Mouse (Mus musculus): ENCODE data around the gene Zbtb11.
"Not testable (repeated sequence)": the region's sequence is repeated elsewhere in the genome, so short reads cannot be mapped to it uniquely, and the experiment has no call there.

Zbtb11 gene

GRCm38 (mm10) chr16:55973431-55974255 is at the start of gene Zbtb11:
TSS of gene Zbtb11 (plus strand) at chr16:55973883.
- peak; percentile 99 for DNase-seq

DNA sequence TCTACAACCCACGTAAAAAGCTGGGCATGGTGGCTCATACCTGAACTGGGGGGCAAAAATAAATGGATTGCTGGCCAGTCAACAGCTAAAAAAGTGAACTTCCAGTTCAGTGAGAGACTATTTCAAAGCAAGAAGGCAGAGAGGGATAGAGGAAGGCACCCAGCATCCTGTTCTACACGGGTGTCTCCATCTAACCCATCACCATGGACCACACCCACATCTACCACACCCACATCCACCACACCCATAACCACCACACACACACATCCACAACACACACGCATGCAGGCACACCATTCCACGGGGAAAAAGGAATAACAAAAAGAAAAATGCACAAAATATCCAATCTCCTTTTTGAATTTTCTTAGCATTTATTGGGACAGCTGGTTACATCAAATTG is 49.7 kb upstream of the Zbtb11 start:
- no peak for DNase-seq

DNA sequence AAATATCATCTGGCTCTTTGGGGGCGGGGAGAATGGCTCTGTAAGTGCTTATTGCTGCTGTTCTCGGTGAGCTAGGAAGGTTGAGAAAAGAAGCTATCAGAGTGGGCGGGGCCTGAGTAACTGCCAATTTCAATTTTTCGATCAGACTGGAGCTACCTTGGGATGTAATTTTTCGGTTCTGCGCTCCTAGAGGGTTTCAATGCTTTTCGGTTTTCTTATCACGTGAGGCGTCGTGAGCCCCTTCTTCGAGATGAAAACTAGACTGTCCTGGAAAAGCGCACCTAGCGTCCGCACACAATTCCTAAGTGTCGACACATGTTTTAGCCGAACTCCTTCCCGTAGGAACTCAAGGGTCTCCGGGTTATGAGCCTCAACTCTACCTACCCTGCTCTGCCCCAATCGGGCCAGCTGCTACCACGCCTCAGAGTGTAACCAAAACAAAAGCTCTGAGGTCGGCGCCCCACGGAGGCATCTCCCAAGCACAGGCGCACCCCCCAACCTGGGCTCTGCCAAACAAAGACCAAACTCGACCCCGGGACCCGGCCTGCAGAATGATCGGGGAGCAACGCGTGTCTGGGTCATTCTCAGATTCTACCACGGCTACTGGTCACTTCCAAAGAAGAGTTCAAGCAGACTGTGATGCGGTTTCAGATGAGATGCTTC is 39.9 kb upstream of the Zbtb11 start:
- DNase-seq: peak; percentile 42

GRCm38 (mm10) chr16:55934453-55935037 is 39.1 kb upstream of the Zbtb11 start, which contains the start of gene Cep97:
TSS of gene Cep97 (minus strand) at chr16:55934855.
- peak; percentile 96 for DNase-seq

DNA sequence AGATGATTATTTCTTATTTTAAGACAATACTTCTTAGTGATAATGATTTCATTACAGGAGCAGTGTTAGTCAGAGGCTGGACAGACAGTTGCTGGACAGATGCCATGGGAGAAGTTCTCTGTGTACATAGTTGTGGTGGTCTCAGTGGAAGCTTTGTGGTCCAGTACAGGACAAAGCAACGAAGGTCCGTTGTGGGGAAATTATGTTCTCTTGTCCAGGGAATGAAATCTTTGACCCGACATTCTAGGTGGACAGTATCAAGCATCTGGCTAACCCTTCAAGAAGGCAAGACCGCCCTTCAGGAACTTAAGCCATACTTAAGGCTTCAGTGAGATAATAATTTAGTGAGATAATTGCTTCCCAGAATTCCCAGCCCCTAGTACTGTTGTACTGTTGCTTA is 34.9 kb upstream of the Zbtb11 start:
- no peak for DNase-seq

DNA sequence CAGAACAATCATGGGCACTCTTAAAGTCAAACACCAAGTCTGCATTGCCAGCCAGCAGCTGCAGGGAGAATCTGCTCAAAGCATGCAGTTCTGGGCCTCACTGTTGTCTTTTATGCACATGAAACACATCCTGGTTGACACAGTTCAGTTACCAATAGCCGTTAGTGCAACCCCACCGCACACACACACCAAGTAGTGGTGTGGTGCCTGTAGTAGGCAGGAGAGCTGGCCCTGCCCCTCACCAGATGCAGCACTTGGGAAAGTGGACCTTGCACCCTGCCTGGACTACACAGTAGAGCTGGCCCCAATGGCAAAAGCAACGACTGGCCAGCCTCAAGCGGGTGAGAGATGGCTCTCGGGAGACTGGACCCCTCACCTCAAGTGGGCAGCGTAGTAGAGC is 34.0 kb upstream of the Zbtb11 start:
- DNase-seq: no peak

- DNase-seq: no peak
These were observed 32.9 kb upstream of the Zbtb11 start for GRCm38 (mm10) chr16:55940781-55941180.

- no peak for DNase-seq
These were observed 26.4 kb upstream of the Zbtb11 start for GRCm38 (mm10) chr16:55947266-55947665.

DNA sequence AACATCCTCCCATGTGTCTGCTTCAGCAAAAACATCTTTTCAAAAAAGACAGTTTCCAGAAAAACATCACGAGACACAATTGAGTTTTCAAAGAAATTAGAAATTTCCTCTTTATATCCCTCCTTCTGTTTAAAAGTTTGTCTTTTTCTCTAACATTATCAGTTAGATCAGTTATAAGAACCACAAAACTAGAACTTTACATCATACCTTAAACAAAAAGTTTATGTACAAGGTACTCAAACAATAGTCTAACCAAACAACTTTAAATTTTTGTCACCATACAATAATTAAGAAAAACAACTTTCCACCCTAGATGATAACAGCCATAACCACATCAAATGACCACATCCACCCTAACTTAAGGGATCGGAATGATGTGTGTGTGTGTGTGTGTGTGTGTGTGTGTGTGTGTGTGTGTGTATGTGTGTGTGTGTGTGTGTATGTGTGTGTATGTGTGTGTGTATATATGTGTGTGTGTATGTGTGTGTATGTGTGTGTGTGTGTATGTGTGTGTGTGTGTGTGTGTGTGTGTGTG is 25.7 kb upstream of the Zbtb11 start:
- DNase-seq: not testable (repeated sequence)

DNA sequence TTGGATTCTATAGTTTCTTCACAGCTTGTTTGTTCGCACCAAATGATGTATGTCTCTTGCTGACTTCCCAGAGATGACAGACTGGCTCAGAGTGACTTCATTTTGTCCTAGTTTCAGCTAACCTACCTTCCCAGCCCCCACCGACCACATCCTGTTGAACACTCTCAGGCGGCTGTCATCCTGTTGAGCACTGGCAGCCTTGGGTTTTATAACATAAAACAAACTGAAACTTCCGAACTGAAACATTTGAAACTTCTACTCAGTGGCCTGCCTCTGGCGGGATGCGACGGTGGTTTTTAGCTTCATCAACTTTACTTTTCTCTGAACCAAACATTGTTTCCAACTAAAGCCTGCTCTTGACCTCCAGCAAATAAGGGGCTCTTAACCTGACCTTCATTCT is 24.7 kb upstream of the Zbtb11 start:
- no peak for DNase-seq

GRCm38 (mm10) chr16:55950462-55950861 is 23.2 kb upstream of the Zbtb11 start:
- DNase-seq: no peak

DNA sequence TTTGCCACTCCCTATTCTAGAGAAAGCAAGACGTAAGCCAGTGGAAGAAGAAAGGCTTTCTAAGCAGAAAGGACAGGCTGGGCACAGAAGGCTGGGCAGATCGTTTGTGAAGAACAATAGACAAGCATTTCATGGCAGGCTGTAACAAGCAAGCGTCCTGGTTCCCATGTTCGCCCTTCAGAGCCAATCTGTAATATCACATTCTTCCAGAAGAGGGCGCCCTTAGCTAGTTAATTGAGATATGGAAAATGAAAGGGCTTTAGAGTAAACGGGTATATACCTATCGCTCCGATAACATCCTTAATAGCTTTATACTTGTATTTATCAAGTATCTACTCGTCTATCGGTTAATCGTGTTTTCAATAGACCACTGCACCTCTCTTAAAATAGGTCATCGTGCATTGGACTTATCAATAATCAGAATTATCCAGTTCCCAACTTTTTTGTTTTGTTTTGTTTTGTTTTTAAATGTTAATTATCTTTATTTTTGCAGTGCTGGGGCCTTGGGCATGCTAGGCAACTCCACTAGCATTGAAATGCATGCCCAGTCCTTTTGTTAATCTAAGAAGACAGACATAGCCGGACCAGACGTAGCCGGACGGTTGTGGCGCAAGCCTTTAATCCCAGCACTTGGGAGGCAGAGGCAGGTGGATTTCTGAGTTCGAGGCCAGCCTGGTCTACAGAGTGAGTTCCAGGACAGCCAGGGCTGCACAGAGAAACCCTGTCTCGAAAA is 22.6 kb upstream of the Zbtb11 start:
- DNase-seq: peak; percentile 81

DNA sequence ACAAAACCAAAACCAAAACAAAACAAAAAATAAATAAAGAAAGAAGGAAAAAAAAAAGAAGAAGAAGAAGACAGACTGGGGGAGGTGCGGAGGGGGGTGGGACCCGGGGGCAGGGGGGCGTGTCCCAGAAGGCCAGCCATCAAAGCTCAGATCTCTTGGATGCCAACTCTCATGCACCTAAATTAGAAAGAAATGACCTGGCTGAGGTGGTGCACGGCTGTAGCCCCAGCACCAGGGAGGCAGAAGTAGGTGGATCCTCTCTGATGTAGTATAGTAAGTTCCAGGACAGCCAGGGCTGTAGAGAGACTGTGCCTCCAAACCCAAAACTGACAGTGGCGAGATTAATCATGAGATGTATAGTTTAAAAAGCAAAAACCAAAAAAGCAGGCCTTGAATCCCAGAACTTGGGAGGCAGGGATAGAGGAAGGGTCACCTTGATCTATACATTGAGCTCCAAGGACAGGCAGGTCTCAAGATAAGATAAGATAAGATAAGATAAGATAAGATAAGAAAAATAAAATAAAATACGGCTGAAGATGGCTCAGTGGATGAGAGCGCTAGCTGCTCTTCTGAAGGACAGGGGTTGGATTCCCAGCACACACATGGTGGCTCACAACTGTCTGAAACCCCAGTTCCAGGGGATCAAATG is 21.9 kb upstream of the Zbtb11 start:
- DNase-seq: no peak

DNA sequence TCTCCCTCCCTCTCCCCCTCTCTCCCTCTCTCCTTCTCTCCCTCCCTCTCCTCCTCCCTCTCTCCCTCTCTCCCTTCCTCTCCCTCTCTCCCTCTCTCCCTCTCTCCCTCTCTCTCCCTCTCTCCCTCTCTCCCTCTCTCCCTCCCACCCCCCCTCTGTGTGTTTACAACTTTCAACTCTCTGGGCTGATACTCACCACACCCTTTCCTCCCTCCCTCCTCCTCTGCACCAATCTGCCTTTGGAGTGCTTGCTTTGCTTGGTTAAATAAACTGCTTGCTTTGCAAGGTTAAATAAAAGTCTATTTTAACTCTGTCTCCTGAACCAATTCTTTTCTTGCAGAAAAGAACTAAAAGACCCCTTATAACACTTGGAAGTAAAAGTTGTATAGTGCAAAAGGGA is 20.9 kb upstream of the Zbtb11 start:
- DNase-seq: no peak

DNA sequence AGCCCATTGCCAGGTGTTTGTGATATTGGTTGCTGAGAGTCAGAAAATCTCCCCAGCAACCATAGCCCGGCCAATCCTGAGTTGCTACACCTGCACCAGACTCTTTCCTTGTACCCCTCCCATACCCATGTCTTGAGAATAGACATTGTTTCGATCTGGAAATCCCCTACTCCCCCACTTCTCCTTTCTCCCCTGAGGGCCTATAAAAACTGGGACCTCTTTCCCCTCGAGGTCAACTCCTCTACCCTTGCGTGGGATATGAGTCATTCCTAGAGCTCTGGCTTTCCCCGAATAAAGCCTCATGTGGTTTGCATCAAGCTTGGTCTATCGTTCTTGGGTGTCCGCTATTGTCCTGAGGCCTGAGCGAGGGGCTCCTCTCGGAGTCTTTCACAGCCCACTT is 19.5 kb upstream of the Zbtb11 start:
- not testable (repeated sequence) for DNase-seq

GRCm38 (mm10) chr16:55963068-55963467 is 10.6 kb upstream of the Zbtb11 start:
- DNase-seq: not testable (repeated sequence)

DNA sequence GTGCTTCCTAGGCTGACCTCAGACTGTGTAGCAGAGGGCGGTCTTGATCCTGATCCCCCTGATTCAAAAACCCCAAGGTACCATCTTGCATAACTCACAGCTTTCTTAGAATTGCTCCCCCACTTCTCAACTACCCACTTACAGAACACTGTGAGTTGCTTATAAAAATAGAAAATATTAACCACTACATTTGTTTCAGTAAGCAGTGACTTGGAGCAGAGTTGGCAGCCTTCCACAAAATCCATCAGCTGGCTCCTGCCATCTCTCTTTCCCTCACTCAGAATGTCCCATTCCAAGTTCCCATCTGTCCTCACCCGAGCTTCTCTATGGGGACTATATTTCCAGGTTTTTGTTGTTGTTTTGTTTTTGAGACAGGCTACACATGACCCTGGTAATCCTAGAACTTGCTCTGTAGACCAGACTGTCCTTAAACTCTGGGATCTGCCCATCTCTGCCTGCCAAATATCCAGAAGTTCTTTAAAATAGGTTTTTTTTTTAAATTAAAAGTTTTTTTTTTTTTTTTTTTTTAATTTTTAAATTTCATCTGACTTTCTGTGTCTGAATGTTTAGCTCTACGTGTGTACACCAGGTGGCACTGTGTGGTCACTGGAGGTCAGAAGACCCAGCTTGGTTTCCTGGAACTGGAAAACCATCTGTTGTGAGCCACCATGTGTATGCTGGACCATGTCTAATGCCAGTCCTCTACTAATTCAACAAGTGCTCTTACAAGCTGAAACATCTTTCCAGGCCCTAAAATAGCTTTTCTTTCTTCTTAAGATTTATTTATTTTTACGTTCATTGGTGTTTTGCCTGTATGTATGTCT is 9.3 kb upstream of the Zbtb11 start:
- DNase-seq: peak; percentile 78

GRCm38 (mm10) chr16:55966212-55966871 is 7.3 kb upstream of the Zbtb11 start, which contains the start of gene Rpl24:
TSS of gene Rpl24 (plus strand) at chr16:55966275.
- peak; percentile 95 for DNase-seq

- DNase-seq: no peak
These were observed 6.5 kb upstream of the Zbtb11 start for GRCm38 (mm10) chr16:55967221-55967620.

- DNase-seq: no peak
These were observed 4.5 kb upstream of the Zbtb11 start for GRCm38 (mm10) chr16:55969147-55969546.

- DNase-seq: no peak
These were observed 3.3 kb upstream of the Zbtb11 start for GRCm38 (mm10) chr16:55970416-55970815.

Data from layer of hippocampus, adult 9-11 months (tissue).